Mouse (Mus musculus): Measurements from ENCODE around the gene Tmem265. TPM values are rescaled to one million over a fixed set of nuclear protein-coding genes. Genes with fewer than 3 reads are reported as not detected.

Tmem265 gene
- polyA plus RNA-seq, 1 experiment from 2014 or later, result 6.3 TPM

GRCm38 (mm10) chr7:127591108-127591507 lies 29.9 kb downstream of the Tmem265 start:
- no peak overlapping the region for H3K4me2 ChIP-seq
- no peak for ATAC-seq (replicated peaks)
- H3K27me3 ChIP-seq (replicated peaks), result no peaks in the 10 kb centered on the region
- H3K36me3 ChIP-seq (replicated peaks), result peaks cover 59% of the 10 kb centered on the region
- 89% methylated on average over 10 of the region's 10 CpGs for WGBS
- no peak overlapping the region for H3K9ac ChIP-seq
- H3K9me3 ChIP-seq, result no peaks in the 10 kb centered on the region
- peaks cover 22% of the 10 kb centered on the region for H3K4me1 ChIP-seq
- no peak overlapping the region for H3K27ac ChIP-seq
- H3K4me3 ChIP-seq, result no peak overlapping the region

GRCm38 (mm10) chr7:127592575-127592974 lies 31.4 kb downstream of the Tmem265 start:
- H3K4me1 ChIP-seq, result peaks cover 14% of the 10 kb centered on the region
- no peak overlapping the region for H3K4me2 ChIP-seq
- H3K9me3 ChIP-seq, result no peaks in the 10 kb centered on the region
- peaks cover 73% of the 10 kb centered on the region for H3K36me3 ChIP-seq (replicated peaks)
- no peak for ATAC-seq (replicated peaks)
- 93% methylated on average over 14 of the region's 14 CpGs for WGBS
- no peak overlapping the region for H3K4me3 ChIP-seq
- H3K27ac ChIP-seq, result no peak overlapping the region
- H3K9ac ChIP-seq, result no peak overlapping the region
- no peaks in the 10 kb centered on the region for H3K27me3 ChIP-seq (replicated peaks)

GRCm38 (mm10) chr7:127596747-127597146 lies 35.6 kb downstream of the Tmem265 start:
- 94% methylated on average over 17 of the region's 17 CpGs for WGBS
- Histone ChIP-seq H3K4me2 (no peak overlapping the region), H3K27me3 (replicated peaks) (no peaks in the 10 kb centered on the region), H3K9me3 (no peaks in the 10 kb centered on the region), H3K4me3 (no peak overlapping the region), H3K4me1 (no peaks in the 10 kb centered on the region), H3K36me3 (replicated peaks) (peaks cover 81% of the 10 kb centered on the region), H3K9ac (no peak overlapping the region), H3K27ac (no peak overlapping the region)
- no peak for ATAC-seq (replicated peaks)

- no peak for ATAC-seq (replicated peaks)
- no peak overlapping the region for H3K27ac ChIP-seq
- no peak overlapping the region for H3K9ac ChIP-seq
- 96% methylated on average over 7 of the region's 7 CpGs for WGBS
- no peaks in the 10 kb centered on the region for H3K27me3 ChIP-seq (replicated peaks)
- H3K4me3 ChIP-seq, result no peak overlapping the region
- no peaks in the 10 kb centered on the region for H3K4me1 ChIP-seq
- no peaks in the 10 kb centered on the region for H3K9me3 ChIP-seq
- H3K36me3 ChIP-seq (replicated peaks), result peaks cover 58% of the 10 kb centered on the region
- H3K4me2 ChIP-seq, result no peak overlapping the region
These were observed 39.4 kb downstream of the Tmem265 start for GRCm38 (mm10) chr7:127600612-127601011.

- no peak overlapping the region for H3K4me3 ChIP-seq
- WGBS, result 88% methylated on average over 4 of the region's 4 CpGs
- H3K27ac ChIP-seq, result no peak overlapping the region
- H3K4me2 ChIP-seq, result no peak overlapping the region
- no peaks in the 10 kb centered on the region for H3K9me3 ChIP-seq
- H3K9ac ChIP-seq, result no peak overlapping the region
- no peaks in the 10 kb centered on the region for H3K27me3 ChIP-seq (replicated peaks)
- peaks cover 46% of the 10 kb centered on the region for H3K36me3 ChIP-seq (replicated peaks)
- no peak for ATAC-seq (replicated peaks)
- H3K4me1 ChIP-seq, result no peaks in the 10 kb centered on the region
These were observed 40.5 kb downstream of the Tmem265 start for GRCm38 (mm10) chr7:127601735-127602134.

GRCm38 (mm10) chr7:127602903-127603302 lies 41.7 kb downstream of the Tmem265 start:
- no peak overlapping the region for H3K4me2 ChIP-seq
- no peak for ATAC-seq (replicated peaks)
- H3K4me1 ChIP-seq, result no peaks in the 10 kb centered on the region
- no peaks in the 10 kb centered on the region for H3K27me3 ChIP-seq (replicated peaks)
- no peaks in the 10 kb centered on the region for H3K9me3 ChIP-seq
- 91% methylated on average over 2 of the region's 2 CpGs for WGBS
- no peak overlapping the region for H3K9ac ChIP-seq
- H3K4me3 ChIP-seq, result no peak overlapping the region
- no peak overlapping the region for H3K27ac ChIP-seq
- peaks cover 35% of the 10 kb centered on the region for H3K36me3 ChIP-seq (replicated peaks)

- H3K36me3 ChIP-seq (replicated peaks), result peaks cover 37% of the 10 kb centered on the region
- ATAC-seq (replicated peaks), result no peak
- H3K4me1 ChIP-seq, result no peaks in the 10 kb centered on the region
- H3K9me3 ChIP-seq, result no peaks in the 10 kb centered on the region
- no peak overlapping the region for H3K27ac ChIP-seq
- H3K4me3 ChIP-seq, result no peak overlapping the region
- H3K4me2 ChIP-seq, result no peak overlapping the region
- no peak overlapping the region for H3K9ac ChIP-seq
- 94% methylated on average over 10 of the region's 10 CpGs for WGBS
- H3K27me3 ChIP-seq (replicated peaks), result no peaks in the 10 kb centered on the region
These were observed 43.1 kb downstream of the Tmem265 start for GRCm38 (mm10) chr7:127604256-127604655.

GRCm38 (mm10) chr7:127607150-127607549 lies 46.0 kb downstream of the Tmem265 start:
- Histone ChIP-seq H3K9me3 (no peaks in the 10 kb centered on the region), H3K27ac (no peak overlapping the region), H3K4me3 (no peak overlapping the region), H3K27me3 (replicated peaks) (no peaks in the 10 kb centered on the region), H3K4me2 (no peak overlapping the region), H3K9ac (no peak overlapping the region), H3K36me3 (replicated peaks) (peaks cover 55% of the 10 kb centered on the region), H3K4me1 (no peaks in the 10 kb centered on the region)
- no peak for ATAC-seq (replicated peaks)
- WGBS, result 89% methylated on average over 6 of the region's 6 CpGs

GRCm38 (mm10) chr7:127611011-127611410 lies 49.8 kb downstream of the Tmem265 start:
- Histone ChIP-seq H3K36me3 (replicated peaks) (peaks cover 46% of the 10 kb centered on the region), H3K27me3 (replicated peaks) (no peaks in the 10 kb centered on the region), H3K4me3 (no peak overlapping the region), H3K4me2 (no peak overlapping the region), H3K9me3 (no peaks in the 10 kb centered on the region), H3K9ac (no peak overlapping the region), H3K4me1 (peaks cover 18% of the 10 kb centered on the region), H3K27ac (no peak overlapping the region)
- WGBS, result 98% methylated on average over 29 of the region's 29 CpGs
- ATAC-seq (replicated peaks), result no peak

GRCm38 (mm10) chr7:127611561-127611960 lies 50.4 kb downstream of the Tmem265 start:
- H3K4me2 ChIP-seq, result no peak overlapping the region
- no peak for ATAC-seq (replicated peaks)
- 96% methylated on average over 26 of the region's 26 CpGs for WGBS

GRCm38 (mm10) chr7:127613501-127613900 lies 52.3 kb downstream of the Tmem265 start:
- Histone ChIP-seq H3K27ac (no peak overlapping the region), H3K27me3 (replicated peaks) (no peaks in the 10 kb centered on the region), H3K4me3 (peak overlapping the region; percentile 97; the same call in 1 of the 2 replicates), H3K36me3 (replicated peaks) (peaks cover 40% of the 10 kb centered on the region), H3K4me2 (peak overlapping the region; percentile 91), H3K4me1 (peaks cover 29% of the 10 kb centered on the region), H3K9ac (peak overlapping the region; percentile 96; the same call in 1 of the 2 replicates), H3K9me3 (no peaks in the 10 kb centered on the region)
- ATAC-seq (replicated peaks), result no peak
- WGBS, result 92% methylated on average over 8 of the region's 8 CpGs

More at GRCm38 (mm10) chr7:127611561-127611960, 50.4 kb downstream of the Tmem265 start:
- H3K27ac ChIP-seq, result no peak overlapping the region
- H3K4me3 ChIP-seq, result no peak overlapping the region
- H3K9me3 ChIP-seq, result no peaks in the 10 kb centered on the region
- no peaks in the 10 kb centered on the region for H3K27me3 ChIP-seq (replicated peaks)
- H3K36me3 ChIP-seq (replicated peaks), result peaks cover 46% of the 10 kb centered on the region
- H3K4me1 ChIP-seq, result peaks cover 23% of the 10 kb centered on the region
- no peak overlapping the region for H3K9ac ChIP-seq

- peak overlapping the region; percentile 96 for H3K9ac ChIP-seq
- no peak for ATAC-seq (replicated peaks)
- H3K4me2 ChIP-seq, result peak overlapping the region; percentile 91
- peaks cover 35% of the 10 kb centered on the region for H3K36me3 ChIP-seq (replicated peaks)
- peaks cover 29% of the 10 kb centered on the region for H3K4me1 ChIP-seq
- H3K4me3 ChIP-seq, result peak overlapping the region; percentile 97
- H3K27me3 ChIP-seq (replicated peaks), result no peaks in the 10 kb centered on the region
- H3K9me3 ChIP-seq, result no peaks in the 10 kb centered on the region
- H3K27ac ChIP-seq, result peak overlapping the region; percentile 92; the same call in 1 of the 2 replicates
- 16% methylated on average over 8 of the region's 8 CpGs for whole genome bisulfite sequencing
These were observed 52.9 kb downstream of the Tmem265 start for GRCm38 (mm10) chr7:127614091-127614490.

GRCm38 (mm10) chr7:127614511-127614890 lies 53.3 kb downstream of the Tmem265 start:
- H3K9ac ChIP-seq, result peak overlapping the region; percentile 96
- H3K27me3 ChIP-seq (replicated peaks), result no peaks in the 10 kb centered on the region
- WGBS, result under 1% methylated on average over 43 of the region's 44 CpGs
- H3K4me3 ChIP-seq, result peak overlapping the region; percentile 97
- peaks cover 29% of the 10 kb centered on the region for H3K4me1 ChIP-seq
- peak; percentile 55 for ATAC-seq (replicated peaks)
- no peaks in the 10 kb centered on the region for H3K9me3 ChIP-seq
- peak overlapping the region; percentile 92 for H3K27ac ChIP-seq
- peaks cover 31% of the 10 kb centered on the region for H3K36me3 ChIP-seq (replicated peaks)
- H3K4me2 ChIP-seq, result peak overlapping the region; percentile 91
